Mouse (Mus musculus) forebrain, embryonic 11.5 days (tissue): Measurements from ENCODE around the gene Hist1h1c. TPM values are rescaled to one million over a fixed set of nuclear protein-coding genes. Genes with fewer than 3 reads are reported as not detected.
A peak's percentile ranks its signal among the peaks of the same experiment; 100 is the strongest.
"Not testable (repeated sequence)": the region's sequence is repeated elsewhere in the genome, so short reads cannot be mapped to it uniquely, and the experiment has no call there.

Source experiments
- ATAC-seq: fragments of 200-750 bp; cut with Nextera tagmentation; replicated peaks from 2 replicates; pipeline ENCODE4 v1.8.0; 2017; ENCODE audit warnings: moderate TSS enrichment; ENCODE audit not compliant: low FRiP score
- DNase-seq: peaks from one replicate; pipeline ENCODE4 v3.0.0-alpha.2; 2017; ENCODE audit warnings: low spot score
- H3K27ac ChIP-seq: fragments of 300-500 bp; sonication (generic); 2 replicates; pipeline ENCODE4 v1.5.1; 2014; ENCODE audit warnings: low read depth, low read length
- H3K27me3 ChIP-seq: fragments of 300-500 bp; sonication (generic); 2 replicates; pipeline ENCODE4 v1.6.1; 2014; ENCODE audit warnings: mild to moderate bottlenecking, low read length, mixed read lengths; ENCODE audit not compliant: control insufficient read depth, insufficient read depth
- H3K36me3 ChIP-seq: fragments of 300-500 bp; sonication (generic); 2 replicates; pipeline ENCODE4 v1.6.1; 2014; ENCODE audit warnings: mild to moderate bottlenecking, low read length, moderate library complexity, mixed read lengths; ENCODE audit not compliant: control insufficient read depth, insufficient read depth
- H3K4me1 ChIP-seq: fragments of 300-500 bp; sonication (generic); replicated peaks from 2 replicates; pipeline ENCODE4 v1.6.1; 2014; ENCODE audit warnings: low read length, mixed read lengths; ENCODE audit not compliant: control insufficient read depth, insufficient read depth
- H3K4me2 ChIP-seq: fragments of 300-500 bp; sonication (generic); 2 replicates; pipeline ENCODE4 v1.6.1; 2014; ENCODE audit warnings: low read depth, mild to moderate bottlenecking, low read length, moderate library complexity, mixed read lengths; ENCODE audit not compliant: severe bottlenecking
- H3K4me3 ChIP-seq: fragments of 300-500 bp; sonication (generic); 2 replicates; pipeline ENCODE4 v1.5.1; 2014; ENCODE audit warnings: low read depth, low read length
- H3K9ac ChIP-seq: fragments of 300-500 bp; sonication (generic); 2 replicates; pipeline ENCODE4 v1.6.1; 2014; ENCODE audit warnings: low read length
- H3K9me3 ChIP-seq: fragments of 300-500 bp; sonication (generic); 2 replicates; pipeline ENCODE4 v1.6.1; 2016; ENCODE audit warnings: low read length, mixed read lengths; ENCODE audit not compliant: control insufficient read depth
- WGBS: fragments of 180-500 bp; shearing (Covaris S2); extraction: QIAGEN DNeasy Blood & Tissue Kit; methylation state at CpG from one replicate; pipeline ENCODE4 v1.1.7; 2014; 5-methylcytosine and 5-hydroxymethylcytosine counted together
- polyA plus RNA-seq: library from polyadenylated mRNA; unstranded; fragments of >200 nt; fragmentation: Nextera tagmentation; extraction: Ambion mirVana; gene quantifications from 2 replicates; pipeline ENCODE4 v1.2.1, GENCODE M21; 2014

Hist1h1c gene
- polyA plus RNA-seq, 1 experiment from 2014 or later, result 15.2 TPM

GRCm38 (mm10) chr13:23752067-23752741 lies 13.6 kb downstream of the Hist1h1c start, which contains the start of gene Hist1h3b:
Hist1h3b (plus strand) TSS chr13:23752267.
- H3K4me1 ChIP-seq, H3K27me3 ChIP-seq, H3K9me3 ChIP-seq, H3K36me3 ChIP-seq: not testable (repeated sequence)
- peak; percentile 91 for DNase-seq
- Histone ChIP-seq H3K4me2 (peak within 1 kb of the TSS; percentile 56), H3K9ac (peak within 1 kb of the TSS; percentile 74), H3K4me3 (peak within 1 kb of the TSS; percentile 36), H3K27ac (peak within 1 kb of the TSS; percentile 97)
- peak; percentile 91 for ATAC-seq
- under 1% methylated on average over 16 of the region's 47 CpGs for WGBS

DNA sequence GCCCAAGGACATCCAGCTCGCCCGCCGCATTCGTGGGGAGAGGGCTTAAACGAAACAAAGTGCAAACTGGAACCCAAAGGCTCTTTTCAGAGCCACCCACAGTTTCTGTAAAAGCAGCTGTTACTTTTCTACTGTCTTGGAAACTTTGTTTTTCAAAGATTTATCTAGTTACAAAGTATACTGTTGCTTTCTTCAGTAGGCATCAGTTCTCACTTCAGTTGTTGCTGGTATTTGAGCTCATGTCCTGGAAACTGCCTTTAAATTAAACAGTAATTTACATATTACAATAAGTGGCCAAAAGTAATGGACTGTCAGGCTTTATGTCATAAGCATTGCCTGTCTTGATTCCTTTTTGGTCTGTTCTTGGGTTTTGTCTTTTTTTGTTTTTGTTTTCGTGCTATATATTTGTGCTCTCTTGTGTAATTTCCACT lies 14.1 kb downstream of the Hist1h1c start:
- Histone ChIP-seq H3K4me3 (peak overlapping the region; percentile 32), H3K9ac (peak overlapping the region; percentile 74), H3K4me1 (peaks cover 4% of the 10 kb centered on the region; the same call in 1 of the 2 replicates), H3K9me3 (no peaks in the 10 kb centered on the region), H3K4me2 (peak overlapping the region; percentile 56), H3K27ac (peak overlapping the region; percentile 75), H3K36me3 (no peaks in the 10 kb centered on the region), H3K27me3 (no peaks in the 10 kb centered on the region)
- ATAC-seq, result no peak
- 1% methylated on average over 6 of the region's 6 CpGs for WGBS
- no peak for DNase-seq

- Histone ChIP-seq H3K27me3 (no peaks in the 10 kb centered on the region), H3K27ac (peak overlapping the region; percentile 75), H3K4me3 (peak overlapping the region; percentile 32; the same call in 1 of the 2 replicates), H3K36me3 (no peaks in the 10 kb centered on the region), H3K4me2 (peak overlapping the region; percentile 56; the same call in 1 of the 2 replicates), H3K4me1 (0 out of 2 replicates have a peak, but pooled peaks cover 4% of the 10 kb centered on the region), H3K9ac (peak overlapping the region; percentile 74), H3K9me3 (no peaks in the 10 kb centered on the region)
- 60% methylated on average over 4 of the region's 4 CpGs for WGBS
- DNase-seq (no peak), ATAC-seq (no peak)
These were observed 14.9 kb downstream of the Hist1h1c start for GRCm38 (mm10) chr13:23753314-23754078.

- Histone ChIP-seq H3K36me3 (no peaks in the 10 kb centered on the region), H3K27ac (0 out of 2 replicates have a peak overlapping the region, but pooled peaks have one; percentile 34), H3K9ac (no peak overlapping the region), H3K9me3 (no peaks in the 10 kb centered on the region), H3K4me2 (no peak overlapping the region), H3K4me1 (0 out of 2 replicates have a peak, but pooled peaks cover 4% of the 10 kb centered on the region), H3K27me3 (no peaks in the 10 kb centered on the region), H3K4me3 (no peak overlapping the region)
- no peak for DNase-seq
- no peak for ATAC-seq
These were observed 16.4 kb downstream of the Hist1h1c start for GRCm38 (mm10) chr13:23755000-23755399.

DNA sequence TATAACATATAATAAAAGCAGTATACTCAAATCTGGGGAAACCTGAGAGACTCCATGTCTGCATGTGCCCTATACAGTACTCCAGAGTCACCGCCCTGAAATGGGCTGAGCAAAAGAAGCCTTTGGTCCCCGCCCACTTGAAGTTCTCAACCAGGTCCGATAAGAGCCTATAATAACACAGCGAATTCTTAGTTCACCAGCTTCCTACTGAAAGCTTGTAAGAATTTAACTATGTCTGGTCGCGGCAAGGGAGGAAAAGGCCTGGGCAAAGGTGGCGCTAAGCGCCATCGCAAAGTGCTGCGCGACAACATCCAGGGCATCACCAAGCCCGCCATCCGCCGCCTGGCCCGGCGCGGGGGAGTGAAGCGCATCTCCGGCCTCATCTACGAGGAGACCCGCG lies 18.2 kb downstream of the Hist1h1c start, which contains the start of gene Hist1h4b:
Hist1h4b (plus strand) TSS at position 224 of the 400 bp plus-strand sequence.
- Histone ChIP-seq H3K4me1 (0 out of 2 replicates have a peak, but pooled peaks cover 4% of the 10 kb centered on the region), H3K4me3 (peak within 1 kb of the TSS; percentile 32), H3K4me2 (peak within 1 kb of the TSS; percentile 69), H3K27ac (peak within 1 kb of the TSS; percentile 93), H3K9me3 (no peaks in the 10 kb centered on the region), H3K27me3 (no peaks in the 10 kb centered on the region), H3K9ac (peak within 1 kb of the TSS; percentile 64), H3K36me3 (no peaks in the 10 kb centered on the region)
- 0% methylated on average over 18 of the region's 22 CpGs for WGBS
- ATAC-seq (peak; percentile 73), DNase-seq (peak; percentile 90)

DNA sequence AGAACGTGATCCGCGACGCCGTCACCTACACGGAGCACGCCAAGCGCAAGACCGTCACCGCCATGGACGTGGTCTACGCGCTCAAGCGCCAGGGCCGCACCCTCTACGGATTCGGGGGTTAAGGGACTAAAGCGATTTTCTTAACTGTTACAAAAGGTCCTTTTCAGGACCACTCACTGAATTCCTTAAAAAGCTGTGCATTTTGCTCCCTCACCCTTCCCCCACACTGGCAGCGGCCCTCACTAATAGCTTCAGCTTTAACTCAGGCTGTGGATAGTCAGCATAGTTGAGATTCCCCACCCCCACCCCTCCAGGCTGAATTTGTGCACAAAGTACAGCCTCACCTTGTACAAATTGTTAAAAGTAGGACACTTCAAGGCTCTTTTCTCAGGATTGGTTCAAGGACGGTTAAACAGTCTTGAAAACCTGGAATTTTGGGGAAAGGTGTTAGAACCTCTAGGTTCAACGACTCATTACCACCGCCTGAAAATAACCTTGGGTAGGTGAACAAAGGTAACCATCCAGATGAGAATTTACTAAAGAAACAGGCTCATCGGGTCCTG lies 18.7 kb downstream of the Hist1h1c start:
- H3K4me3 ChIP-seq, result peak overlapping the region; percentile 32
- peak overlapping the region; percentile 93 for H3K27ac ChIP-seq
- DNase-seq, result peak; percentile 80
- WGBS, result under 1% methylated on average over 16 of the region's 23 CpGs
- ATAC-seq, result peak; percentile 4
- H3K4me2 ChIP-seq, result peak overlapping the region; percentile 69
- no peaks in the 10 kb centered on the region for H3K27me3 ChIP-seq
- peak overlapping the region; percentile 64 for H3K9ac ChIP-seq
- H3K36me3 ChIP-seq, result no peaks in the 10 kb centered on the region
- no peaks in the 10 kb centered on the region for H3K9me3 ChIP-seq
- H3K4me1 ChIP-seq, result 0 out of 2 replicates have a peak, but pooled peaks cover 4% of the 10 kb centered on the region

- no peak overlapping the region for H3K4me2 ChIP-seq
- H3K9ac ChIP-seq, result 0 out of 2 replicates have a peak overlapping the region, but pooled peaks have one; percentile 7
- H3K4me3 ChIP-seq, result no peak overlapping the region
- H3K36me3 ChIP-seq, result no peaks in the 10 kb centered on the region
- 60% methylated on average over 3 of the region's 3 CpGs for WGBS
- H3K27me3 ChIP-seq, result no peaks in the 10 kb centered on the region
- ATAC-seq (no peak), DNase-seq (no peak)
- no peaks in the 10 kb centered on the region for H3K9me3 ChIP-seq
- H3K27ac ChIP-seq, result peak overlapping the region; percentile 93; the same call in 1 of the 2 replicates
- 0 out of 2 replicates have a peak, but pooled peaks cover 4% of the 10 kb centered on the region for H3K4me1 ChIP-seq
These were observed 19.3 kb downstream of the Hist1h1c start for GRCm38 (mm10) chr13:23757921-23758320.

DNA sequence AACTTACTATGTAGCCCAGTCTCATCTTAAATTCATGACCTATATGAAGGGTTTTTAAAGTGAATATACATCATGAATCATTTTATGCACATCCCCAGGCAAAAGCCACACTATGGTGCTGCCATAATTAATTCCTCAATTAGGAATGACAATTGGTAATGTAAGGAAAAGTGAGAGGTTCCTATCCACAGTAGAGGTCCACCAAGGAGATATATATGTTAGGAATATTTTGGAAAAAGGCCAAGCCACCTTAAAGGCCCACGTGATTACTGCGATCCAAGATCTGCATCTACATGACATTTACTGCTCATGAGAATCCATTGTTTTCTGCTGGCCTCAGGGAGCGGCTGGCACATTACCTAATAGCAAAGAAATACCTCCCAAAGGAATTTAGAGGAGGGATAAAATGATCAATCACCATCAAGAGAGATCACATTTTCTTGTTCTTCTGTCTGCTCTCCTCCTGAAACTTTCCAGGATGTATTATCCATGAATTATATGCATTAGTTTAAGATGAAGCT lies 20.7 kb downstream of the Hist1h1c start:
- Histone ChIP-seq H3K9me3 (no peaks in the 10 kb centered on the region), H3K9ac (no peak overlapping the region), H3K4me2 (no peak overlapping the region), H3K36me3 (no peaks in the 10 kb centered on the region), H3K4me1 (peaks cover 8% of the 10 kb centered on the region; the same call in 1 of the 2 replicates), H3K4me3 (no peak overlapping the region), H3K27ac (peak overlapping the region; percentile 13; the same call in 1 of the 2 replicates), H3K27me3 (no peaks in the 10 kb centered on the region)
- WGBS, result 72% methylated on average over 3 of the region's 3 CpGs
- DNase-seq (no peak), ATAC-seq (no peak)
